Mouse (Mus musculus) midbrain, embryonic 16.5 days (tissue): ENCODE measurements at regions not wholly inside any gene's neighbourhood (a gene's known extent, or its start where the extent isn't known, plus 50 kb on each side); places are given as distances from the start of the nearest gene placed in this dataset.

ENCODE experiments used
- ATAC-seq: fragments of 200-750 bp; cut with Nextera tagmentation; 2 replicates; pipeline ENCODE4 v1.8.0; 2017; ENCODE audit warnings: moderate TSS enrichment
- H3K27ac ChIP-seq: fragments of 300-500 bp; sonication (generic); 2 replicates; pipeline ENCODE4 v1.5.1; 2014; ENCODE audit warnings: mild to moderate bottlenecking, low read length, mixed read lengths
- H3K27me3 ChIP-seq: fragments of 300-500 bp; sonication (generic); 2 replicates; pipeline ENCODE4 v1.6.1; 2014; ENCODE audit warnings: low read depth, low read length, mixed read lengths; ENCODE audit not compliant: control insufficient read depth, insufficient read depth
- H3K36me3 ChIP-seq: fragments of 300-500 bp; sonication (generic); 2 replicates; pipeline ENCODE4 v1.6.1; 2014; ENCODE audit warnings: mild to moderate bottlenecking, low read length, moderate library complexity, mixed read lengths; ENCODE audit not compliant: control insufficient read depth, insufficient read depth
- H3K4me1 ChIP-seq: fragments of 300-500 bp; sonication (generic); 2 replicates; pipeline ENCODE4 v1.6.1; 2014; ENCODE audit warnings: mild to moderate bottlenecking, low read length, mixed read lengths; ENCODE audit not compliant: control insufficient read depth, insufficient read depth
- H3K4me2 ChIP-seq: fragments of 300-500 bp; sonication (generic); 2 replicates; pipeline ENCODE4 v1.6.1; 2014; ENCODE audit warnings: mild to moderate bottlenecking, low read length, mixed read lengths
- H3K4me3 ChIP-seq: fragments of 300-500 bp; sonication (generic); 2 replicates; pipeline ENCODE4 v1.5.1; 2014; ENCODE audit warnings: low read depth, mild to moderate bottlenecking, low read length, moderate library complexity, mixed read lengths
- H3K9ac ChIP-seq: fragments of 300-500 bp; sonication (generic); 2 replicates; pipeline ENCODE4 v1.6.1; 2014; ENCODE audit warnings: low read depth, low read length, mixed read lengths
- H3K9me3 ChIP-seq: fragments of 300-500 bp; sonication (generic); replicated peaks from 2 replicates; pipeline ENCODE4 v1.6.1; 2014; ENCODE audit warnings: mild to moderate bottlenecking, low read length, mixed read lengths; ENCODE audit not compliant: control insufficient read depth, poor library complexity, severe bottlenecking
- WGBS: fragments of 180-500 bp; shearing (Covaris S2); extraction: QIAGEN DNeasy Blood & Tissue Kit; methylation state at CpG from one replicate; pipeline ENCODE4 v1.1.7; 2014; 5-methylcytosine and 5-hydroxymethylcytosine counted together

DNA sequence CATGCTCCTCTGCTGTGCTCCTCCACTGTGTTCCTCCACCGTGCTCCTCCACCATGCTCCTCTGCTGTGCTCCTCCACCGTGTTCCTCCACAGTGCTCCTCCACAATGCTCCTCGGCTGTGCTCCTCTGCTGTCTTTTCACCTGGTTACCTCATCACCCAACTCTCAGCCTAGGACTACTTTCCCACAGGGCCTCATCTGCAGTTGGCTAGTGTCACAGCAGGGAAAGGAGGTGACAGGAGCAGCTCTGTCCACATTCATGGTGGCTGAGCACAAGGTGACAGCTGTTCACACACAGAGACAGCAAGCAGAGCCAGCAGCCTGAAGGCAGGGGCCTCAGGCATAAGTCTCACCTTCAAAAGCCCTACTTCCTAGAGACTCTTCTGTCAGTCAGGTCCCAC, 59.3 kb upstream of the Neurl1b start:
- WGBS, result 89% methylated on average over 3 of the region's 3 CpGs
- no peaks in the 10 kb centered on the region for H3K9me3 ChIP-seq
- no peaks in the 10 kb centered on the region for H3K27me3 ChIP-seq
- H3K36me3 ChIP-seq, result no peaks in the 10 kb centered on the region
- H3K4me2 ChIP-seq, result no peak overlapping the region
- H3K9ac ChIP-seq, result no peak overlapping the region
- no peaks in the 10 kb centered on the region for H3K4me1 ChIP-seq
- no peak overlapping the region for H3K27ac ChIP-seq
- no peak overlapping the region for H3K4me3 ChIP-seq
- ATAC-seq, result no peak

DNA sequence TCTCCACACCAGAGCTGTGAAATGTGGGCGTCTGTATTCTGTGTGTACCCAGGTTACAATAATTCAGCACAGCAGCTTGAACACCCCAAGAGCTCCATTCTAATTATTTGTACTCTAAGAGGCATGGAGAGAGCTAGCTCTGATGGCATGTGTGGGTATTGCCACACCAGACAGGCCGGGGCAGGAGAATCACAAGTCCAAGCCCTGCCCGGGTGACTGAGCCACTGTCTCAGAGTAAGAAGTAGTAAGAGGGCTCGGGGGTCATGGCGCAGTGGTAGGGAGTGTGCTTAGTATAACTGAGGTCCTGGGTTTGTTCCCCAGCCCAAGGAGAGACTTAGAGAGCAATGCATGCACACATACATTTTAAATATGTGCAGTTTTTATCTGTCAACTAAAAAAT, 57.7 kb upstream of the Neurl1b start:
- Histone ChIP-seq H3K36me3 (no peaks in the 10 kb centered on the region), H3K27me3 (no peaks in the 10 kb centered on the region), H3K4me3 (no peak overlapping the region), H3K27ac (no peak overlapping the region), H3K4me1 (peaks cover 3% of the 10 kb centered on the region), H3K4me2 (no peak overlapping the region), H3K9me3 (no peaks in the 10 kb centered on the region), H3K9ac (no peak overlapping the region)
- WGBS, result 77% methylated on average over 5 of the region's 5 CpGs
- no peak for ATAC-seq

DNA sequence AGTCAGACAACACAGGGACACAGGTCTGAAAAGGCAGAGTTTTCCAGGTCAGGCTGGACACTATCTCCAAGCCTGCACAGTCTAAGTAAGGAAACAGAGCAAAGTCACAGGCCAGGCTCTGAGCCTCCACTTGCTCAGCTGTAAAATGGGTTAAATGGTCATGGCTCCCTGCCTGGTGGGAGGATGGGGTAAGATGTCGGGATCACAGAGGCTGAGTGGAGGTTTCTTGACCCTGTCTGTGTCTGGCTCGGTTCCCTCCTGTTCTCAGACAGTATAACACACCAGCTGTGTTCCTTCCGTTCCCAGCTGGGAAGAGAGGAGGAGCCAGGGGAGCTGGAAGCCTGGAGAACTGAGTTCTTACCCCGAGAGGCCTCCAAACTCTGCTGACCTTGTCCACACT, 56.8 kb upstream of the Neurl1b start:
- ATAC-seq, result no peak
- Histone ChIP-seq H3K36me3 (no peaks in the 10 kb centered on the region), H3K4me2 (no peak overlapping the region), H3K9me3 (no peaks in the 10 kb centered on the region), H3K27me3 (no peaks in the 10 kb centered on the region), H3K4me1 (peaks cover 5% of the 10 kb centered on the region), H3K4me3 (no peak overlapping the region), H3K9ac (no peak overlapping the region), H3K27ac (no peak overlapping the region)
- 62% methylated on average over 4 of the region's 4 CpGs for WGBS

DNA sequence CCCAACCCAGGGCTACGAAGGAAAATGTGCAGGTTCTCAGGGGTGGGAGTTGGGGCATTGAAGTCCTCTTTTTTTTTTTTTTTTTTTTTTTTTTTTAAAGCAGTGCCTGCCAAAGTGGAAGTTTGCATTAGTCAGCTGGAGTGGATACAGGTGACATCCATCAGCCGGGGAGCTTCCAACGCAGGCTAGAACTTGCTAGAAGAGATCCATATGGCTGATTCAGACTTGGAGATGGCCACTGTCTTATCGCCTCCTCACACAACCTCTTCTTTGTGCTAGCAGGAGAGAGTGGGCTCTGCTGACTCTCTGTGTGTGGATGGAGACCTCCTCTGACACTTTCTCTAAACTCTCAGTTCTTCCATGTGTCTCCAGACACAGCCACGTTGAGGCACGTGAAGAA, 53.9 kb upstream of the Neurl1b start:
- H3K27ac ChIP-seq, result no peak overlapping the region
- H3K4me2 ChIP-seq, result no peak overlapping the region
- no peaks in the 10 kb centered on the region for H3K36me3 ChIP-seq
- WGBS, result 80% methylated on average over 6 of the region's 6 CpGs
- ATAC-seq, result no peak
- H3K4me3 ChIP-seq, result no peak overlapping the region
- H3K27me3 ChIP-seq, result no peaks in the 10 kb centered on the region
- H3K9me3 ChIP-seq, result no peaks in the 10 kb centered on the region
- peaks cover 11% of the 10 kb centered on the region for H3K4me1 ChIP-seq
- no peak overlapping the region for H3K9ac ChIP-seq

DNA sequence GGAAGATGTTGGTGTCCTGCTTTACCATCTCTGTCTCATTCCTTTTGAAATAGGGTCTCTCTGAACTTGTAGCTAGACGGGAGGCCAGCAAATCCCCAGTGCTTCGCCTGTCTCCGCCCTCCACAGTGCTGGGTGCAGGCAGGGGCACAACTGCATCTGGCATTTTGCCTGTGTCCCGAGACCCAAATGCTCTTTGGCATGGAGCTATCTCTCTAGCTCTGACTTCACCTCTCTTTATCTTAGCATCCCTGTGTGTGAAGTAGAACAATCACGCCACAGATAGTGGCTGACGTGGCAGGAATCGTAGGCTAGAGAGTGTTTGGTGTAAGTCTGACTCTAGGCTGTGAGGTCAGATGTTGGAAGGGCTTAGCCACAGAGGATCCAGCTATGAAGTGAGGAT, 53.2 kb upstream of the Neurl1b start:
- Histone ChIP-seq H3K4me2 (no peak overlapping the region), H3K4me1 (peaks cover 11% of the 10 kb centered on the region), H3K9me3 (no peaks in the 10 kb centered on the region), H3K4me3 (no peak overlapping the region), H3K27ac (no peak overlapping the region), H3K27me3 (no peaks in the 10 kb centered on the region), H3K36me3 (no peaks in the 10 kb centered on the region), H3K9ac (no peak overlapping the region)
- 73% methylated on average over 7 of the region's 7 CpGs for WGBS
- ATAC-seq, result no peak

DNA sequence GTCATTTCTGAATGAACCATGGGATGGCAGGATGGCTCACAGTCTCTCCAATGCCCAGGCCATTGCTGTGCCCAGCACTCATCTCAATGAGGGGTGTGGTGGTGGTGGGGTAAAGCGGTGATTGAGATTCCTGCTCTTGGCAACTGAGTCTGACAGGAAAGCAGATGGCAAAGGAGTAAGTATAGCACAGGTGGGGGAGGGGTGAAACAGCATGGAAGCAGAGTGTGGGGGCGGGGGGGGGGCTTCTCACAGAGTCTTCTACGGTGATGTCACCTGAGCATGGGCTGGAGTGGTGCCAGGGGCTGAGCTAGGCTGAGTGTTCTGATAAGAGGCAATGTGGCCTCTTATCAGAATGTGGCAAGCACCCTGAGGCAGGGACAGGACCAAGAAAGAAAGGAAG, 52.6 kb upstream of the Neurl1b start:
- Histone ChIP-seq H3K9ac (no peak overlapping the region), H3K4me2 (no peak overlapping the region), H3K4me3 (no peak overlapping the region), H3K9me3 (no peaks in the 10 kb centered on the region), H3K27ac (no peak overlapping the region), H3K36me3 (no peaks in the 10 kb centered on the region), H3K27me3 (no peaks in the 10 kb centered on the region), H3K4me1 (peaks cover 11% of the 10 kb centered on the region)
- WGBS, result 41% methylated on average over 3 of the region's 3 CpGs
- ATAC-seq, result no peak

DNA sequence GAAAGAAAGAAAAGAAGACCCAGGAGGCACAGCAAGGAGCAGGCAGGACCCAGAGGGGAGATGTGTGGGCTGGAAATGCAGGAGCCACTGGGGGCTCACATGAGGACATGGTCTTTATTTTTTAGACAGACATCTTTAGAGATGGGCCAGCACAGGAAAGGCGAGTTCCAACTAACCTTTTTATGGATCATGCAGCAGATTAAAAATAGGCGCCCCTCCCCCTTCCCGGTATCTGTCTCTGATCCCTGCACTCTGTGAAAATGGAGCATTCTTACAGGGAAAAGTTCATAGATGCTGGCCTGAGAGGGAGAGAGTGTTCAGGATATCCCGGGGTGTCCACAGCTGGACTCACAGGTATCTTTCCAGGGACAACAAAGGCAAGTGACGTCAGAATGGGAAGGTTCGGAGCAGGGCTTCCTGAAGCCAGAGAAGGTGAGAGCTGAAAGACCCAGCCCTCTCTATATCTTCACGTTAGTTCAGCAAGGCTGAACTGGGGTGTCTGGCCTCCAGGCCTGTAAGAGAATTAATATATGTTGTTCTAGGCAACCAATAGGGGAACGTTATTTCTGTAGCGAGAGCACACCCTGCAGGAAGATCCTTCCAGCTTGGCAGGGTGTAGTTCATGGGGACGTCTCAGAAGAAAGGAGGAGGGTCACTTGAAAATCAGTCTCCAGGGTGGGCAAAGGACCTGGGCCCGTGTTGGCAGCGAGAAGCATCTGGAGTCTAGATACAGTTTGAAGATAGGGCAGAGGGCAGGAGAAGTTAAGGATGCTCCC, 51.9 kb upstream of the Neurl1b start:
- H3K9ac ChIP-seq, result no peak overlapping the region
- peaks cover 11% of the 10 kb centered on the region for H3K4me1 ChIP-seq
- ATAC-seq, result no peak
- no peaks in the 10 kb centered on the region for H3K36me3 ChIP-seq
- H3K9me3 ChIP-seq, result no peaks in the 10 kb centered on the region
- no peak overlapping the region for H3K4me2 ChIP-seq
- 55% methylated on average over 12 of the region's 12 CpGs for WGBS
- H3K4me3 ChIP-seq, result no peak overlapping the region
- H3K27me3 ChIP-seq, result no peaks in the 10 kb centered on the region
- no peak overlapping the region for H3K27ac ChIP-seq

DNA sequence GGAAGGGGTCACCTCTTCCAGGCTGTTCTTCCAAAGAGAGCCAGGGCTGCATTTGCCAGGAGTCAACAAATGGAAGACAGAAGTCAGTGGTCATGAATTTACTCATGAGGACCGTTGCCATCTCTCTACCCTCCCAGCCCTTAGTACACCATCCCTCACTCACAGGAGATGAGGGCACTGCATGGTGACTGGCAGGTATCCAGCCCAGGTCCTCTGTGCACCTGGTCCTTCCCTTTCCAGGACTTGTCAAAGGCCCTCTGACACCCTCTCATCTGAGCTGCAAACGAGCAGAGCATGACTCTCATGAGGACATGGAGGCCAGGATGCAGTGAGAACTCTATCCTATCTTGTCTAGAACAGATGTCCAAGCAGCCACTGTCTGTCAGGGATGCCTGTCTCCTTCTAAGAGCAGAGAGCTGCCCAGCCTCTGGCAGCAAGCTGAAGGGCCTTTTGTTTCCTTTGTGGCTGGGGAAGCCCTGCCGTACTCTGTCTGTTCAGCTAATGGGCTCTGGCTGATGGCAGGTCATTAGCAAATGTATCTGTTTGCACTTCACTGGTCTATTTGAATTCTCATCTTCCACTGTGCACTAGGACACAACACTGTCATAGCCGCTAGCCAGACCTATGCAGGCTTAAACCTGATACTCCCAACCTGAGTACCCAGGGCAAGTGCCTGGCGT, 50.6 kb upstream of the Neurl1b start:
- Histone ChIP-seq H3K36me3 (no peaks in the 10 kb centered on the region), H3K4me2 (no peak overlapping the region), H3K27me3 (no peaks in the 10 kb centered on the region), H3K27ac (peak overlapping the region; percentile 7; the same call in 1 of the 2 replicates), H3K9ac (no peak overlapping the region), H3K4me1 (peaks cover 11% of the 10 kb centered on the region), H3K4me3 (no peak overlapping the region), H3K9me3 (no peaks in the 10 kb centered on the region)
- 56% methylated on average over 5 of the region's 5 CpGs for WGBS
- no peak; the same call in 1 of the 2 replicates for ATAC-seq
